Mouse (Mus musculus) hindlimb bud, embryonic 11.5 days (tissue): Measurements from ENCODE around the gene Osmr.
"Not testable (repeated sequence)": the region's sequence is repeated elsewhere in the genome, so short reads cannot be mapped to it uniquely, and the experiment has no call there.

Experiments used
- DNase-seq: peaks from one replicate; pipeline ENCODE4 v3.0.0-alpha.2; 2012; ENCODE audit warnings: low read depth, low spot score; ENCODE audit errors: extremely low spot score

Osmr gene

DNA sequence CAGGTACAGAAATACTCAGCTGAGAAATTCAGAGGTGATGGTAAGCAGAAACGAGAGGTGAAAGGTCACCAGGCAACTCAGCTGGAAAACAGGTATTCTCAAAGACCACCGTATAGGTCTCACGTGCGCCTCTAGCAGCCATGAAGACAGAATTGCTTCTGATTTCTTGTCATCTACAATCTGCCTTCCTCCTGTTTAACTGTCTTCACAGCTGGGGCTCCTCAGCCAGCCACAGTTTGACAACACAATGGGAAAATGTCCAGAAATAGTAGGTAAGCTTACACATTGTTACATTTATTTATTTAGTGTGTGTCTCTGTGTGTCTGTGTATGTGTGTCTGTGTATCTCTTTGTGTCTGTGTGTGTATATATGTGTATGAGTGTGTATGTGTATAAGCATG lies 12.6 kb downstream of the Osmr start:
- DNase-seq: no peak

DNA sequence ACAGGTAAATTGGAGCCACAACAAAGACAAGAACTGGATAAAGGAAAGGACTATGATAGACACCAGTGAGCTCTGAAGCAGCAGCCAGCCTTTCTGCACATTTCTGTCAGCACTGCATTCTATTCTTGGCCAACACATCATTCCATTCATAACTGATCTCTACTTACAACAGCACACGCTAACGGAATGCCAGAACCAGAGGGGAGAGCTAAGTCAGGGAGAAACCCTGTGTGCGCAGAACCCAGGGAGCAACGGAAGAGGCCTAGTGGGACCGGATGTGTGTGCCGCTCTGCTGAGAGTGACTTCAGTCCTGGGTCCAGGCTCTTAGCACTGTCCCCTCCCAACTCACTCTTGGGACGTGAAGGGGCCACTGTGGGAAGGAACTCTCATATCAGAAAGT lies 13.2 kb downstream of the Osmr start:
- no peak for DNase-seq

DNA sequence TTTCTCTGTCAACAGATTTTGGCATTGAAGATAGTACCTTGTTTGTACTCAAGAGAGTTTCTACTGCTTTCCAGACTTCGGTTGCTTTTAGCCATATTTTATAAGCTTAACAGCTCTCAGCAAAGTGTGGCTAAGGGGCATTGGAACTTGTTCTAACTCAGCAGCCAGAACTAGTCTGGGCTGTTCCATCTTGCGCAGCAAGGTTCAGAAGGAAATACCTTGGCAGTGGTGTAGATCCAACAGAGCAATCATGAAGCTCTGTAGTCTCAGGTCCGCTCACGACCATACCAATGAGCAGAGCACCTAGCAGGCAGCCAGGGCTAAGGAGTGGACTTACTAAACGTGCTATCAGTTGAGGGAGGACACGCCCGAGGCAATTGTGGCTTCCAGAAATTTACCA lies 15.0 kb downstream of the Osmr start:
- no peak for DNase-seq

DNA sequence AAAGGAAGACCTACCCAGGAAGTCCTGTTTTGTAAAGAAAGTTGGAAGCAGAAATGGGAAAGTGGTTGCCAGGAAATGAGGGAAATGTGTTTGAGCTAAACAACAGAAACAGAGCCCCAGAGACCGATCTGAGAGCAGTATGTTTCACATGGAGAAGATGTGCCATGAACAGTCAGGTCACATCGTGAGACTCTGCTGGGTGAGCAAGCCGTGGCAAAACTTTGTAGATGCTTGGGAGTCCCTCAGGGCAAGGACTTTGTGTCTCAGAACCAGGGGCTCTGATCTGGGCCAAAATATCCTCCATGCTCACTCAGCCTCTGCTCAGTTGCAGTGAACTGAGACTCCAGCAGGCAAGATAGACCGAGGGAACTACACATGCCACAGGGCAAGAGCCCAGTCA lies 15.9 kb downstream of the Osmr start:
- DNase-seq: no peak

DNA sequence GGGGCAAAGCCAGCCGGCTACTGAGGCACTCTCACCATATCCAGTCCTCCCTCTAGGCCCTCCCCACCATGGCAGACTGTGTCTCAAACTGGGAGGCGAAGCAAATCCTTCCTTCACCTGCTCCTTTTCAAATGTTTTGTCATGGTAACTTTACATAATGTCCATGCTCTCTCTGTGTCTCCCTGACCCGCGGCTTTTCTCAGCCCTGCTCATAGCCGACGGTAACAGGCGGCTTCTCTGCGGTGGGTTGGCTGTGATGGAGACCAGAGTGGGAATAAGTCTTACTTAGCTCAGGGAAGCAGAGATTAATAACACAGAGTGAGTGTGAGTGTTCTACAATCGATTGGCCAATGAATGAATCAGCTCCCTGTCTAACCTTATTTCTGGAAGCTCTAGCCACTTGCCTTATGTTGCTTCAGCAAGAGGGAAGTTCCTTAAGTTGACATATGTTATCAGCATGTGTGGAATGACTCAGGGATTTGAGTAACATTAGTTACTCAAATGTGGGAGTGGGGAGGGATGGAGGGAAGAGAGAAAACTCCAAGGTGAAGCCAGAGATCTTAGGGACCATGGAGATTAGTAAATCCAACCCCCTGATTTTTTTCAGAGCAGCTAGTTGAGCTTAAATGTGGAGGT lies 17.4 kb downstream of the Osmr start:
- no peak for DNase-seq

DNA sequence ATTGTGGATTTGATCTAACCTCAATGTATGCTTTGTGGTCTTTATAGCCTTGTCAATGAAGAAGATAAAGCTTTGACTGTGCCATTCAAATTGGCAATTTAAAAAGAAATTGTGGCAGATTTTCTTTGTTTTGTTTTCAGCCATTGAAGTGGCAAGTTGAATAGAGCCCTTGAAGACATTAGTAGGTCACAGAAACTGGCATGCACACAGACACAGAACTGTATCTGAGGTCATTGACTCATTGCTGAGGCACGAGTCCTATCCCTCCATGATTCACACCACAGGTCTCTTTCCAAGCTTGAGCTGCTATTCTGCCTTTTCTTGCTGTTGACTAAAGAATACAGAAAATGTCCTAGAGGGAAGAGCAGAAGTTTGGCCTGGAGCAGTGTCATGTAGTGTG lies 24.9 kb downstream of the Osmr start:
- no peak for DNase-seq

DNA sequence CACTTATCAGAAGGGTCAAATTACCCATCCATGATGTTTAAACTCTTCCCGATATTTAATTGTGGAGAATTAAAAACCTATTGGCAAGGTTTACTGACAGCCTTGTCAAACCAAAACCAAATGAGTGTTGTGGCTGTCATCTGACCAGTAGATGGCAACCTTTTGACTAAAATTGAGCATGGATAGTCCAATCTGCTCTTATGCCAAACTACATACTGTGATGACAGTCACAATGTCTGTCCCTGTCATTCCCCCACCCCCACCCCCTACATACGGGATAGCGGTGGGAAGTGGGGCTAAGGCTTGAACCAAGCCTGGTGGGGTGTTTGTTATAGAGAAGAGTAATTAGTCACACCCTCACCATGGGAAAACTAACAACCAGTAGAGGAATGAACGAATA lies 34.6 kb downstream of the Osmr start:
- DNase-seq: no peak

DNA sequence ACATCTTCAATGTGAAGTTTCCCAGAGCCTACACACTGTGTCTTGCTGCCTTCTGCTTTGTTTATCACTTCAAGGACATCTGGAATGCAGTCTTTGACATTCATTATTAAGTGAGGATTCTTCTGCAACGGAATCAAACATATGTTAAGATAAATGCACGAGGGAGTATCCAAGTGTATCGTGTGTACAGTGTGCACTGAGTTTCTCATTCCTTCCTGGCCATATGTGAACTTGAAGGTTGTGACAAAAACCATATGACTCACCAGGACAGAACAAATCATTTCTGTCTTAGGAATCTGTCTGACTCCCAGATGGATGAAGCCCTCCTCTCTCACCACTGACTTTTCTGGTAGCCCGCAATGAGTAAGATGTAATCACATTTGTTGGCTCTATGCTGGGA lies 59.0 kb downstream of the Osmr start:
- no peak for DNase-seq

DNA sequence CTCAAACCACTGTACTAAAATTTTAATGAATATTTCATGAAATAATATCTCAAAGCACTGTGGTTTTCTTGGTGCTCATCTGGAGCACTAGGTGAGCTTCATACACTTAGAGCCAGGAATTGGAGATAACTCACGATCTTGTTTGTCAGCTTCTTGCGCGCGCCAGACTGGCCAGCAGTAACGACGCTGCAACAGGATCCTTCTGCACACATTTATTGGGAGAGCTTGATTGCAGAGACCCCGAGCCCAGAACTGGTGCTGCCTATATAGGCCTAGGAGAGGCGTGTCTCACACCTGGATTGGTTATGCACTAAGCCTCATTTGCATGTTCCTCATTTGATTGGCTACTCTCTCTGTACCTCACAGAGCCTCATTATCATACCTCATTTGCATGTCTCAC lies 73.6 kb downstream of the Osmr start:
- DNase-seq: not testable (repeated sequence)

DNA sequence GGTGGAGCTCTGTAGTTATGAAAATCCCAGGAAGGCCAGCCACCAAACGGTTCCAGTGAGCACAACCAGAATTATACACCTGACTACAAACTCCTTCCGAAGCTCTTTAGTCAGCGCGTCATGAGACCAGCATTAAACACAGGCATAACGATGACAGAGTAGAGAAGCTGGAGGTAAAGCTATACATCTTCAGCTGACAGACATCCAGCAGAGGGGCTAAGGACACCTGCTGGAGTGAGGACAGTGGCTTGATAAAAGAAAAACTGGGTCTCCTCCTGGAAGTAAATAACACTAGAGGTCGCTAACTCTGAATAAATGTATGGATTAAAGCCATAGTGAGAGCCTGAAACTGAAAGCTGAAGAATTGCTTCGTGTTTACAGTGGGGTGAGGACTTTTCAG lies 81.9 kb downstream of the Osmr start:
- DNase-seq: no peak

DNA sequence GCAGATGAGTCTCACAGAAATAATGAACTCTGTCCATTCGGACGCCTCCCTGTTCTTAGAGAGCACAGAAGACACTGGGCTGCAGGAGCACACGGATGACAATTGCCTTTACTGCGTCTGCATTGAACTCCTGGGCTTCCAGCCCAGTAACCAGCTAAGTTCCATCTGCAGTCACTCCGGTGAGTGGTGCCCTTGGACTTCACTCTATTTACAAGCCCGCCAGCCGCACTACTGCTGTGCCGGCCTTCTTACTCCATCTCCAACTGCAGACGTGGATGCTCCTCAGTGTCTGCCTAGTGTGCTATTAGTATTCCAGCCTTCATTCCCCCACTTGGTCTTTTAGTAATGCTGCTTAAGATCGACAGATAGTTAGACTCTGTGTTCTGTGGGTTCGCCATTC lies 83.1 kb downstream of the Osmr start:
- no peak for DNase-seq

DNA sequence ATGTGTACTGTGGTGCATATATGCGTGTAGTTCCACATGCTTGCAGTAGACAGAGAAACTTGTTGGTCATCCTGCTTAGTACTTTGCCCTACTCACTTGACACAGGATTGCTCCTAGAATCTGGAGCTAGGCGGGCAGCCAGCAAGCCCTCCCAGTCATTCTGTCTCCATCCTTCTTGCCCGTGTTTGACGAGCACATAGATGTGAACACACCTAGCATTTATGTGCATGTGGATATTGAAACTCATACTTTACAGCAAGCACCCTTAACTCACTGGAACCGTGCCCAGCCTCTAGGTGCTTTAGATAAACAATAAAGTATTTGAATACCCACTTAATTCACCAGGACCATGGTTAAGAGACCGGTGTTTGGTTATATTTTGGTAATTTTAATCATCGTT lies 84.8 kb downstream of the Osmr start:
- DNase-seq: no peak

DNA sequence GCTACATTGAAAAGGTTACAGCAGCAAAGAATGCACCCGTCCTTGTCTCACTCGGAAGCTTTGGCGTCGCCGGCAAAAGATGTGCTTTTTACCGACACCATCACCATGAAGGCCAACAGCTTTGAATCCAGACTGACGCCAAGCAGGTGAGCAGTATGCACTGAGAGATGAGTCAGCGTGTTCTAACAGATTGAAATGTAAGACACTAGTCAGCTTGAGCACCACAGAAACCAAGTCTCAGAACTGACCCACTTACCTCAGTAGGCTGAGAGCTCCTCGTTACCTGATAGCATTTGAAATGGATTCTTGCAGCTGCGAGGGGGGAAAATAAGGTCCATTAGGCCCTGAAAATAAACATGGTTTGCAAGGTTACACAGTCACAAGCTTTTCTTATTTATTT lies 87.5 kb downstream of the Osmr start:
- DNase-seq: no peak

DNA sequence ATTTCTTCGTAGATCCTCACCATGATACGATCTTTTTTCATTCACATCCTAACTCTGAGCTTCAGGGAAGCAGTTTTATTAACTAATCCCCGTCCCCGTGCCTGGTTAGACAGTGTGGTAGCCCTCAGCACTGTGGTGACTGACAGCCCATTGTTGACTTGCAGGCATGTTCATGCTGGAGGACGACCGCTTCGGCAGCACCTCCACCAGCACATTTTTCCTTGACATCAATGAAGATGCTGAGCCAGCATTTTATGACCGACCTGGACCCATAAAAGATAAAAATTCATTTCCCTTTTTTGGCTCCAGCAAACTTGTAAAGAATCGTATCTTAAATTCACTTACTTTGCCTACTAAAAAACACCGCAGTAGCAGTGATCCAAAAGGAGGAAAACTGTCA lies 88.6 kb downstream of the Osmr start:
- no peak for DNase-seq

DNA sequence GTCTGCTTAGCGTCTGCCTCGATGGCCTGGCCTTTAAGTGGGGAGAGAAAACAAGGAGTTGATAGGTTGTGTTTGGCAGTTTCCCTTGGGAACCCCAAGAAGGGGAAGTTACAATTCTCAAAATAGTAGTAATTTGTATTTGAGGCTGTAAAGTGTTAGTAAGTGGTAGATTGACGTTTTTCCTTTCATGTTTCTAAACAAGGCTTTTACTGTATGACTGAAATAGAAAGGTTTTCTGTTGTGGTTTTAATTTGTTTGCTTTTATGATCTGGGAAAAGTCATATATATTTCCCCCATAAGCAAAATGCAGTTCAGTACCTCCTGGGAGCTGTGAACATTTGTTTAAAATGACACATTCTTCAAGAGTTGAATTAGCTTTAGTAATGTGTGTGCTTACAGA lies 102.5 kb downstream of the Osmr start:
- DNase-seq: no peak
